Mouse (Mus musculus) ES-Bruce4 (cell line): ENCODE results near the gene P2ry4.

Source experiments
- CTCF ChIP-seq: IDR thresholded peaks from one replicate; pipeline ENCODE4 v1.8.1; 2011; ENCODE audit warnings: low read depth, low read length
- EP300 ChIP-seq: IDR thresholded peaks from 2 replicates; pipeline ENCODE4 v1.6.1; 2011; ENCODE audit warnings: low read depth, low read length; ENCODE audit not compliant: insufficient read depth
- POLR2A ChIP-seq: IDR thresholded peaks from one replicate; pipeline ENCODE4 v1.8.1; 2011; ENCODE audit warnings: low read length; ENCODE audit not compliant: insufficient read depth

DNA sequence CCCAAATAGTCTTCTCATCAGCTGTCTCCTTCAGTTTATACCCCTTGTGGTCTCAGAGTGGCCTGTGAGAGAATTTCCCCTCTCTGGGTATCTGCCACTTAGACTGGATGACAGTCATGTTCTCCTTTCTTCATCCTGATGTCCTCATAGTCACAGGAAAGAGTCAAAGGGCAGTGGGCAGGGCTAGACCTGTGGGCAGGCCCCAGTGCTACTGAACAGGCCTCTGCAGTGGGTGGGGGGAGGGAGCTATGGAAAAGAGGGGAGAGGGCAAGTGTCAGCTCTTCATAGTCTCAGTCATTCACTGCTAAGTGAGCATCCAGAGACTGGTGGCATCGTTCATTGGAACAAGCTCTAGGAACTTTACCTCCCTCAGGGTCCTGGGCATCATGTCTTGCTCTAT, 22.7 kb downstream of the P2ry4 start, which contains the start of gene Awat1:
- no peak for TF ChIP-seq POLR2A
- no peak for TF ChIP-seq CTCF
- no peak for TF ChIP-seq EP300
